Mouse (Mus musculus) T-helper 1 cell (primary cell): ENCODE data around the gene Xab2.

Source experiments
- in situ Hi-C: fragments of 300-600 bp; cut with MboI, MseI; formaldehyde crosslinking; loops from one replicate; pipeline ENCODE4 v1.15.1; 2025; ENCODE audit warnings: high pct_unique_total_duplicates

Gene Xab2

GRCm38 (mm10) chr8:3567641-3568371 is 53.3 kb downstream of the Xab2 start, which contains the start of gene C330021F23Rik:
Gene C330021F23Rik (plus strand): TSS chr8:3567990.
- in situ Hi-C loops, result no loop called here
